Mouse (Mus musculus) heart, embryonic 15.5 days (tissue): ENCODE data around the gene Csnk1g2. TPM values are rescaled to one million over a fixed set of nuclear protein-coding genes. Genes with fewer than 3 reads are reported as not detected.
A peak's percentile ranks its signal among the peaks of the same experiment; 100 is the strongest.

ENCODE experiments used
- ATAC-seq: fragments of 200-750 bp; cut with Nextera tagmentation; replicated peaks from 2 replicates; pipeline ENCODE4 v1.8.0; 2017; ENCODE audit warnings: low read depth, moderate TSS enrichment; ENCODE audit not compliant: insufficient number of reproducible peaks, insufficient read depth, low FRiP score
- H3K27ac ChIP-seq: fragments of 300-500 bp; sonication (generic); 2 replicates; pipeline ENCODE4 v1.5.1; 2015; ENCODE audit warnings: mild to moderate bottlenecking, inconsistent platforms
- H3K27me3 ChIP-seq: fragments of 300-500 bp; sonication (generic); 2 replicates; pipeline ENCODE4 v1.6.1; 2015; ENCODE audit warnings: inconsistent platforms
- H3K36me3 ChIP-seq: fragments of 300-500 bp; sonication (generic); 2 replicates; pipeline ENCODE4 v1.6.1; 2015; ENCODE audit warnings: mild to moderate bottlenecking, inconsistent platforms
- H3K4me1 ChIP-seq: fragments of 300-500 bp; sonication (generic); replicated peaks from 2 replicates; pipeline ENCODE4 v1.6.1; 2015; ENCODE audit warnings: inconsistent platforms
- H3K4me2 ChIP-seq: fragments of 300-500 bp; sonication (generic); 2 replicates; pipeline ENCODE4 v1.6.1; 2015; ENCODE audit warnings: inconsistent platforms, mild to moderate bottlenecking, moderate library complexity
- H3K4me3 ChIP-seq: fragments of 300-500 bp; sonication (generic); 2 replicates; pipeline ENCODE4 v1.5.1; 2015; ENCODE audit warnings: mild to moderate bottlenecking, inconsistent platforms
- H3K9ac ChIP-seq: fragments of 300-500 bp; sonication (generic); 2 replicates; pipeline ENCODE4 v1.6.1; 2015; ENCODE audit warnings: mild to moderate bottlenecking, inconsistent platforms
- H3K9me3 ChIP-seq: fragments of 300-500 bp; sonication (generic); replicated peaks from 2 replicates; pipeline ENCODE4 v1.6.1; 2016; ENCODE audit warnings: inconsistent platforms
- WGBS: fragments of 180-500 bp; shearing (Covaris S2); methylation state at CpG from one replicate; pipeline ENCODE4 v1.1.7; 2015; ENCODE audit warnings: mixed read lengths; 5-methylcytosine and 5-hydroxymethylcytosine counted together
- polyA plus RNA-seq: library from polyadenylated mRNA; unstranded; fragments of >200 nt; fragmentation: Nextera tagmentation; extraction: Ambion mirVana; gene quantifications from 2 replicates; pipeline ENCODE4 v1.2.1, GENCODE M21; 2015

Csnk1g2 gene
- polyA plus RNA-seq, 1 experiment from 2014 or later: 78.2 TPM

DNA sequence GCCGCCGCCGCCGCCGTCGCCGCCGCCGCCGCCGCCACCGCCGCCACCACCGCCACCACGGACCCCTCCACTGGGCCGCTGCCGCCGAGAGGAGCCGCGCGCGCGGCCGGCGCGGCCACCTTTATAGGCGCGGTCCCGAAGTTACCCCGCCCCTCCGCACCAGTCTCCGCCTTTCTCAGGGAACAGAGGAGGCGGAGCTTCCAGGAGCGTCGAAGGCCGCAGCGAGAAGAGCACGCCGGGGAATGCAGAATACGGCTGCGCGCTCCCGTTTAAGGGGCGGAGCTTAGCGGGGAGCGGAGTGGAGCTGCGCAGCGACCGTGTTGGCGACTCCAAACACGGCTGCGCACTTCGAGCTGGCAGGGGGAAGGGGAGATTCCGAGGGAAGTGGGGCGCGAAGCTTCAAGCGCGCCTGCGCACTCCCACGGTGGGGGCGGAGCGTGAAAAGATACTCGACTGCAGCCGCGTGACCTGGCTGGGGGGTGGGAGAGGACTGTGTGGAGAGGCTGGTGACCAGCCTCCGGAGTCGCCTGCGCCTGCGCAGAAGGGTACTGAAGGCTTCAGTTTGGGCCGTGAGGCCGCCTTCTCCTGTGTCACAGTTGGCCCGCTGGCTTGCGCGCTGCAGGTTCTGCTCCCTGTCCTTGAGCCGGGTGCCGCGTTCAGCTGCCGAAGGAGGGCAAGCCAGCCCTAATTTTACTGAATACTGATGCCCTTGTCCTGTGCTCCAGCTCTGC, 53.7 kb downstream of the Csnk1g2 start:
- peaks cover 74% of the 10 kb centered on the region for H3K4me1 ChIP-seq
- H3K27ac ChIP-seq: peak overlapping the region; percentile 97
- peak; percentile 86 for ATAC-seq
- peaks cover 4% of the 10 kb centered on the region for H3K36me3 ChIP-seq
- peak overlapping the region; percentile 77 for H3K4me2 ChIP-seq
- peak overlapping the region; percentile 97 for H3K9ac ChIP-seq
- WGBS: under 1% methylated on average over 69 of the region's 78 CpGs
- peak overlapping the region; percentile 96 for H3K4me3 ChIP-seq
- no peaks in the 10 kb centered on the region for H3K27me3 ChIP-seq
- H3K9me3 ChIP-seq: no peaks in the 10 kb centered on the region

DNA sequence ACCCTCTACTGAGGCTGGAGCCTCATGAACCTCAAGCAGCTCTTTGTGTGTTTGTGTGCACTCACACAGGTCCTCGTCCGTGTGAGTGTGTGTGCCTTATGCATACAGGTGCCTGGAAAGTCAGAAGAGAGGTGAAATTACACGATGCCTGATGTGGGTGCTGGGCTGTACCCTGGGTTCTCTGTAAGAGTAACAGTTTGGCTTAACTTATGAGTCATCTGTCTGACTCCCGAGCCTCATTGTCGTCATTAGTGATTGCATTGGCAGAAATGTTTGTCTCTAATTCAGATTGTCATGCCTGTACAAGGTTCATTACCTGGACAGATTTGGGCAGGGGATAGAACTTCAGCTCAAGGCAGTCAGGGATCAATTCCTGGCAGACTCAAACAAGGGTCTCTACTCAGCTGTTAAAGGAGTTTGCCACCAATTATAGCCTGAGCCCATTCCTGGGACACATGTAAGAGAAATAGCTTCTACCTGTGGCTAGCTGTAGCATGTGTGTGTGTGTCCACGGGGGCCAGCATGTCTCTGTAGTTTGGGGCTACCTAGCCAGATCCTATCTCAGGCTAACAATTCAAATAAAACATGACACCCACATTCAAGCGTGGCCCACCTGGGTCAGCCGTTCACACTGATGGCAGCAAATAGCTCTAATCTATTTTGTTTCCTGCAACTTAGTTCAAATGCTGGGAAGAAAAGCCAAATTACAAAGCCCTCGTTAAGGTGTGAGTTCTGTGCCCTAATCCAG, 54.7 kb downstream of the Csnk1g2 start:
- H3K36me3 ChIP-seq: no peaks in the 10 kb centered on the region; the same call in 1 of the 2 replicates
- peaks cover 70% of the 10 kb centered on the region for H3K4me1 ChIP-seq
- no peaks in the 10 kb centered on the region for H3K27me3 ChIP-seq
- WGBS: 24% methylated on average over 9 of the region's 9 CpGs
- H3K9me3 ChIP-seq: no peaks in the 10 kb centered on the region
- H3K9ac ChIP-seq: peak overlapping the region; percentile 70
- peak overlapping the region; percentile 97 for H3K27ac ChIP-seq
- H3K4me2 ChIP-seq: peak overlapping the region; percentile 77
- ATAC-seq: no peak
- H3K4me3 ChIP-seq: peak overlapping the region; percentile 96

- H3K4me3 ChIP-seq: peak within 1 kb of the TSS; percentile 96
- H3K27me3 ChIP-seq: no peaks in the 10 kb centered on the region
- peak; percentile 60 for ATAC-seq
- H3K4me1 ChIP-seq: peaks cover 63% of the 10 kb centered on the region
- H3K36me3 ChIP-seq: peaks cover under 1% of the 10 kb centered on the region; the same call in 1 of the 2 replicates
- H3K9ac ChIP-seq: peak within 1 kb of the TSS; percentile 70
- peak within 1 kb of the TSS; percentile 77 for H3K4me2 ChIP-seq
- H3K27ac ChIP-seq: peak within 1 kb of the TSS; percentile 97
- no peaks in the 10 kb centered on the region for H3K9me3 ChIP-seq
- 3% methylated on average over 8 of the region's 8 CpGs for WGBS
Observed at GRCm38 (mm10) chr10:80677942-80678436, 55.4 kb downstream of the Csnk1g2 start, which contains the start of gene Mknk2. TSS of gene Mknk2 (minus strand) at chr10:80678112.

DNA sequence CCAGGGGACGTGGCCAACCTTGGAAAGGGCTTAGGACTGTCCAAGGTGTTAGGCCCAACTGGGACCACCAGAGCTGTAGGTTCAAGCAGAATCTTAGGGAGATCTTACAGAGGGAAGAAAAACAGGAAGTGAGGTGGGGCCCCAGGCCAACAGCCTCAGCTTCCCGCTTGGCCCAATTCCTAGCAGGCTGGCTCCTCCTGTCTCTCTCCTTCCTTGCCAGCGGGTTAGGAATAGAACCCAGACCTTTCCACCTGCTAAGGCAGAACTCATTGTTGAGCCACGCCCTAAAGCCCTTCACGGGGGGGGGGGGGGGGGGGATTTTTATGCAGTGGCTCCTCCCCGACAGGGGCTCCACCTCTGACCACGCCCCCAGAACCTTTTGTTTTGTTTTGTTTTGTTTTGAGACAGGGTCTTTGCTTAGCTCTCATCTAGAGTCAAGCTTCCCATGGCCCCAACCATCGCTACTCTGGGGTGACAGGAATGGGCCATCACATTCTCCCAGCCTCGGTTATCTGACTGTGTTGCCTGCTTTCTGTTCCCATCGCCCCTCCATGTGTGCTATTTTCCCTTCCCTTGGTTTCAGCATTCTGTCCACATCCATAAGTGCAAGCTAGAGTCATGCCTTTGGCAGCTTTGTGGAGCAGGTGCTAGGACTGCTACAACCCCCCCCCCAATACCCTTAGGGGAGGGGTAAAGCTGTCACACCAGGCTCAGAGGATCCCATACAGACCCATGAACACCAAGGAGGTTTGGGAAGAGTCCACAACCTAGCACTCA, 56.2 kb downstream of the Csnk1g2 start:
- Histone ChIP-seq H3K4me3 (peak overlapping the region; percentile 96), H3K9ac (0 out of 2 replicates have a peak overlapping the region, but pooled peaks have one; percentile 8), H3K4me2 (peak overlapping the region; percentile 77), H3K4me1 (peaks cover 55% of the 10 kb centered on the region), H3K9me3 (no peaks in the 10 kb centered on the region), H3K27me3 (no peaks in the 10 kb centered on the region), H3K36me3 (peaks cover 7% of the 10 kb centered on the region; the same call in 1 of the 2 replicates), H3K27ac (peak overlapping the region; percentile 97)
- whole genome bisulfite sequencing: 41% methylated on average over 10 of the region's 10 CpGs
- ATAC-seq: no peak

DNA sequence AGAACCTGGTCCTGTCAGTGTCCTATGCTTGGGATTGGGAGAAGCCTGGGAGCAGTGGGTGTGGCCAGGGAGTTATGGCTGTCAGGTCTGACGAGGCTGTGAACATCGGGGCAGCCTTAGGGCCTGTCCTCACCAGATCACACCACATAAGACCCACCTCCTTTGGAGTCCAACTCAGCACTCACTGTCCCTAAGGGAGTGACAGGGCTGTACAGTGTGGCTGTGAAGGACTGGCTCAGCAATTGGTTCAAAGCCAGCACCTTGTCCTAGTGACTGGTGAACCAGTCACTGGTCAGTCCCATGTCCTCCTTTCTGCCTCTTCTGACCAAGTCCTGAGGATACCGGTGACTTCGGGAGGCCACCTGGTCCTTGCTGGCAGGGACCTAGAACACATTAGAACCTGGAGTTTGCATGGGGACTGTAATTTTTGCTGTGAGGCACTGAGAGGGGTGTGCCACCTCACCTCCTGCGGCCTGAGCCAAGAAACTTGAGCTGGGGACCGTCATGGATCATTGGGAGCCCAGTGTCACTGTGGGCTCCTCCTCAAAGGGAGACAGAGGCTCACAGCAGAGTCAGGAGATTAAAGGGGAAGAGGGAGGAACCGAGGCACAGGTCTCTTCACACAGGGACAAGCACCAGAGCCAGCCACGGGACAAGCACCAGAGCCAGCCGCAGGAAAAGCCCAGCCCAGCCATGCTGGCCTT, 57.1 kb downstream of the Csnk1g2 start:
- no peak for ATAC-seq
- no peak overlapping the region for H3K4me2 ChIP-seq
- H3K9ac ChIP-seq: 0 out of 2 replicates have a peak overlapping the region, but pooled peaks have one; percentile 16
- no peaks in the 10 kb centered on the region for H3K27me3 ChIP-seq
- peak overlapping the region; percentile 97 for H3K27ac ChIP-seq
- no peaks in the 10 kb centered on the region for H3K9me3 ChIP-seq
- H3K4me3 ChIP-seq: no peak overlapping the region
- H3K4me1 ChIP-seq: peaks cover 49% of the 10 kb centered on the region
- WGBS: 41% methylated on average over 9 of the region's 9 CpGs
- H3K36me3 ChIP-seq: peaks cover 13% of the 10 kb centered on the region; the same call in 1 of the 2 replicates

GRCm38 (mm10) chr10:80680260-80680696, 57.6 kb downstream of the Csnk1g2 start:
- WGBS: 64% methylated on average over 2 of the region's 2 CpGs
- Histone ChIP-seq H3K9me3 (no peaks in the 10 kb centered on the region), H3K36me3 (peaks cover 13% of the 10 kb centered on the region; the same call in 1 of the 2 replicates), H3K27ac (peak overlapping the region; percentile 97), H3K4me3 (no peak overlapping the region), H3K27me3 (no peaks in the 10 kb centered on the region), H3K4me1 (peaks cover 43% of the 10 kb centered on the region), H3K4me2 (no peak overlapping the region), H3K9ac (0 out of 2 replicates have a peak overlapping the region, but pooled peaks have one; percentile 16)
- no peak for ATAC-seq

GRCm38 (mm10) chr10:80682003-80682402, 59.4 kb downstream of the Csnk1g2 start:
- no peak overlapping the region for H3K4me2 ChIP-seq
- 91% methylated on average over 6 of the region's 6 CpGs for WGBS
- no peak overlapping the region for H3K4me3 ChIP-seq
- peaks cover 37% of the 10 kb centered on the region for H3K4me1 ChIP-seq
- no peaks in the 10 kb centered on the region for H3K27me3 ChIP-seq
- ATAC-seq: no peak
- peaks cover 30% of the 10 kb centered on the region for H3K36me3 ChIP-seq
- no peaks in the 10 kb centered on the region for H3K9me3 ChIP-seq
- no peak overlapping the region for H3K9ac ChIP-seq
- H3K27ac ChIP-seq: no peak overlapping the region

GRCm38 (mm10) chr10:80683647-80684046, 61.0 kb downstream of the Csnk1g2 start:
- Histone ChIP-seq H3K4me1 (peaks cover 21% of the 10 kb centered on the region), H3K4me3 (no peak overlapping the region), H3K4me2 (no peak overlapping the region), H3K27ac (no peak overlapping the region), H3K9ac (no peak overlapping the region), H3K9me3 (no peaks in the 10 kb centered on the region), H3K27me3 (no peaks in the 10 kb centered on the region), H3K36me3 (peaks cover 37% of the 10 kb centered on the region)
- WGBS: 86% methylated on average over 1 of the region's 1 CpGs
- no peak for ATAC-seq

DNA sequence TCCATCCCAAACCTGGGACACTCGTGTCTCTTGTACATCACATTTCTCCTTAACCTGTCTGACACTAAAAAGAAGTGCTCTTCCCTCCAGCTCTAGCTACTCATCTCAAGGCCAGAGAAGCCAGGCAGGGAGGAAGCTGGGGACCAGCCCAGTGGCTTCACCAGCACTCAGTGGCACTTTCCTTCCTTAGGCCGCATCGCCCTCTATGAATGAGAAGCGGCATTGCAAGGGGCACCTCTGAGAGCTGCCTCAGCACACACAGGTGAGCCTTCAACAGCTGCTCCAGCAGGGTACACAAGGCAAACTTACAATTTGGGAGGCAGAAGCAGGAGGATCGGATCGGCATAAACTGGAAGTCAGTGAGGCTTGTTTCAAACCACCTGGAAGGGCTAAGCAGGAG, 61.6 kb downstream of the Csnk1g2 start:
- WGBS: 53% methylated on average over 6 of the region's 6 CpGs
- Histone ChIP-seq H3K9ac (no peak overlapping the region), H3K4me2 (no peak overlapping the region), H3K36me3 (peaks cover 38% of the 10 kb centered on the region), H3K27ac (no peak overlapping the region), H3K9me3 (no peaks in the 10 kb centered on the region), H3K27me3 (no peaks in the 10 kb centered on the region), H3K4me3 (no peak overlapping the region), H3K4me1 (peaks cover 15% of the 10 kb centered on the region)
- ATAC-seq: peak; percentile 40; the same call in 1 of the 2 replicates

GRCm38 (mm10) chr10:80684984-80685383, 62.3 kb downstream of the Csnk1g2 start:
- H3K4me2 ChIP-seq: no peak overlapping the region
- H3K27me3 ChIP-seq: no peaks in the 10 kb centered on the region
- no peaks in the 10 kb centered on the region for H3K9me3 ChIP-seq
- 45% methylated on average over 4 of the region's 4 CpGs for WGBS
- no peak for ATAC-seq
- H3K36me3 ChIP-seq: peaks cover 43% of the 10 kb centered on the region
- H3K27ac ChIP-seq: no peak overlapping the region
- H3K9ac ChIP-seq: no peak overlapping the region
- H3K4me1 ChIP-seq: peaks cover 8% of the 10 kb centered on the region
- H3K4me3 ChIP-seq: no peak overlapping the region
